Mouse (Mus musculus) C2C12 (cell line): Measurements from ENCODE around the gene Hepacam. TPM values are rescaled to one million over a fixed set of nuclear protein-coding genes. Genes with fewer than 3 reads are reported as not detected.

ENCODE experiments used
- H3K27me3 ChIP-seq: one replicate; pipeline ENCODE4 v1.6.1; 2011; ENCODE audit not compliant: control insufficient read depth, insufficient read depth, insufficient read length
- H3K36me3 ChIP-seq: one replicate; pipeline ENCODE4 v1.6.1; 2011; ENCODE audit not compliant: control insufficient read depth, insufficient read depth
- H3K4me3 ChIP-seq: one replicate; pipeline ENCODE4 v1.5.1; 2011; ENCODE audit warnings: mild to moderate bottlenecking, control low read depth; ENCODE audit not compliant: poor library complexity, insufficient read depth, severe bottlenecking
- H3K79me2 ChIP-seq: one replicate; pipeline ENCODE4 v1.6.1; 2011; ENCODE audit not compliant: control insufficient read depth, insufficient read depth
- H3K79me3 ChIP-seq: one replicate; pipeline ENCODE4 v1.6.1; 2011; ENCODE audit warnings: low read depth, control low read depth
- H3ac ChIP-seq: one replicate; pipeline ENCODE3; 2011; ENCODE audit warnings: low read depth; ENCODE audit not compliant: control insufficient read depth, insufficient read length
- CEBPB ChIP-seq: IDR thresholded peaks from one replicate; pipeline ENCODE4 v1.6.1; 2011; ENCODE audit warnings: low read depth, mild to moderate bottlenecking, control low read depth, moderate library complexity
- CTCF ChIP-seq: IDR thresholded peaks from one replicate; pipeline ENCODE4 v1.5.1; 2011; ENCODE audit not compliant: control insufficient read depth, insufficient read depth, insufficient read length
- FOSL1 ChIP-seq: IDR thresholded peaks from one replicate; pipeline ENCODE4 v1.8.0; 2011; ENCODE audit warnings: mild to moderate bottlenecking, low read length; ENCODE audit not compliant: poor library complexity, insufficient read depth, severe bottlenecking
- MAX ChIP-seq: IDR thresholded peaks from one replicate; pipeline ENCODE4 v1.6.1; 2011; ENCODE audit warnings: mild to moderate bottlenecking, control low read depth
- MYOD1 ChIP-seq: IDR thresholded peaks from one replicate; pipeline ENCODE4 v1.6.1; 2011; ENCODE audit warnings: low read depth; ENCODE audit not compliant: control insufficient read depth, insufficient read length
- MYOG ChIP-seq: IDR thresholded peaks from one replicate; pipeline ENCODE4 v1.6.1; 2011; ENCODE audit not compliant: control insufficient read depth, insufficient read length; ENCODE audit errors: extremely low read depth
- USF1 ChIP-seq: IDR thresholded peaks from one replicate; pipeline ENCODE4 v1.6.1; 2011; ENCODE audit warnings: low read depth, mild to moderate bottlenecking, control low read depth, moderate library complexity
- polyA plus RNA-seq: library from polyadenylated mRNA; unstranded; fragments of >200 nt; fragmentation: generic; extraction: Trizol; gene quantifications from one replicate; pipeline ENCODE4 v1.2.1, GENCODE M21; 2012; ENCODE audit warnings: missing spikeins

Hepacam gene
- polyA plus RNA-seq, 1 experiment: 0.01 TPM

GRCm38 (mm10) chr9:37362084-37362483 lies 5.1 kb upstream of the Hepacam start:
- no peaks in the 10 kb centered on the region for H3K79me3 ChIP-seq
- no peak overlapping the region for H3ac ChIP-seq
- H3K27me3 ChIP-seq: no peaks in the 10 kb centered on the region
- no peaks in the 10 kb centered on the region for H3K36me3 ChIP-seq
- no peak overlapping the region for H3K4me3 ChIP-seq
- no peaks in the 10 kb centered on the region for H3K79me2 ChIP-seq
- TF ChIP-seq MYOD1: no peak
- TF ChIP-seq FOSL1: no peak
- TF ChIP-seq USF1: no peak
- TF ChIP-seq MAX: no peak
- TF ChIP-seq CTCF: no peak
- TF ChIP-seq MYOG: no peak
- no peak for TF ChIP-seq CEBPB

GRCm38 (mm10) chr9:37362881-37363280 lies 4.3 kb upstream of the Hepacam start:
- no peak overlapping the region for H3K4me3 ChIP-seq
- TF ChIP-seq MAX (no peak), MYOD1 (no peak), USF1 (no peak), MYOG (no peak), CEBPB (no peak), FOSL1 (no peak), CTCF (no peak)
- no peaks in the 10 kb centered on the region for H3K79me3 ChIP-seq
- no peaks in the 10 kb centered on the region for H3K79me2 ChIP-seq
- H3ac ChIP-seq: no peak overlapping the region
- no peaks in the 10 kb centered on the region for H3K36me3 ChIP-seq
- no peaks in the 10 kb centered on the region for H3K27me3 ChIP-seq

DNA sequence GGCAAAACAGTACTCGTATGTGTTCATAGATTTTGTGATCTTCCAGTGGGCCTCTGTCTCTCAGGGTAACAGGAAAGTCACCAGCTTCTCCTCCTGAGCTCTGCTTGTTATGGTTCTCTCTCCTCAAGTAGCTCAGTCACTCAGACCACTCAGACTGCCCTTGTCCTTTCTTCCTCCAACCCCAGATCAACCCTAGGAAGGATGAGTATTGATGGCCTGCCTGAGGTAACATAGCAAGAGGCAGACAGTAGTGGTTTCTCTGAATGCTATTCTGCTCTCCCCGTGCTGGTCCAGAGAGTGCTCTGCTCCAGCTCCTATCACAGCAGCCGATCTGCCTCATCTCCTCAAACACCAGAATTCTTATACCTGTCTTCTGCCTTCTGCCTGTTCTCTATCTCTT lies 3.6 kb upstream of the Hepacam start:
- no peaks in the 10 kb centered on the region for H3K36me3 ChIP-seq
- no peaks in the 10 kb centered on the region for H3K27me3 ChIP-seq
- H3K79me3 ChIP-seq: no peaks in the 10 kb centered on the region
- no peaks in the 10 kb centered on the region for H3K79me2 ChIP-seq
- no peak overlapping the region for H3ac ChIP-seq
- TF ChIP-seq MYOG (no peak), FOSL1 (no peak), MAX (no peak), CTCF (no peak), MYOD1 (no peak), USF1 (no peak), CEBPB (no peak)
- H3K4me3 ChIP-seq: no peak overlapping the region

DNA sequence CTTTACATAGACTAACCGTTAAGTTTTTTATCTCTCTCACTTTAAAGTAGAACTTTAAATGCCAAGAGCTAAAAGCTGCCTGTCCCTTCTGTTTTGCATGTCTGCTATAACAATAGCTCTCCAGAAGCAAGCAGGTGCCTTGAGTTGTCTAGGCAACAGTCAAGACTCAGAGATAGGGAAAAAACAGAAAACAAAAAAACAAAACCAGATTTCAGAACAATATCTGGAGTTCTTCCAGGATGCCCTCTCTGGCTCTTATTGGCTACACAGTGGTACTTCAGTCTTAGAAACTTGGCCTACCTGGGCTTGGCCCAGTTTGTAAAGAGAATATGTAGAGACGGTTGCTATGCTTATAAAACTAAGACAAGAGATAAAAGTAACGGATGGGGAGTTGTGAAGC lies 2.8 kb upstream of the Hepacam start:
- H3K36me3 ChIP-seq: no peaks in the 10 kb centered on the region
- TF ChIP-seq MAX (no peak), USF1 (no peak), MYOD1 (no peak), CEBPB (no peak), FOSL1 (no peak), MYOG (no peak), CTCF (no peak)
- no peaks in the 10 kb centered on the region for H3K79me3 ChIP-seq
- no peak overlapping the region for H3ac ChIP-seq
- H3K27me3 ChIP-seq: no peaks in the 10 kb centered on the region
- no peak overlapping the region for H3K4me3 ChIP-seq
- no peaks in the 10 kb centered on the region for H3K79me2 ChIP-seq

DNA sequence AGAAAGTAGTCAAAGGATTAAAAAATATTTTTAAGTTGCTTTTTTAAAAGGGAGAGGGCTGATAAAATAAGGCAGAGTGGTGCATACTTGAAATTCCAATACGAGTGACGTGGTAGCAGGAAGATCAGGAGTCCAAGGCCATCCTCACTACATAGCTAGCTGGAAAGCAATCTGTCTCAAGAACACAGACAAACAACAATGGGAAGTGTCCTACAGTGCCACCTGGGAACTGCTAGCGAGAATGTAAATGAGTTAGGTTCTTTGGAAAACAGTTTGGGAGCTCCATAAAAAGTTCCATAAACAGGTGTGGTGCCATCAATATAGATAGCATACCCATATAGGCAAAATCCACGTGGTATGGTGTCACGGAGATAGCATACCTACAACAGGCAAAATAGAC lies 1.4 kb upstream of the Hepacam start:
- Histone ChIP-seq H3K27me3 (no peaks in the 10 kb centered on the region), H3K79me3 (no peaks in the 10 kb centered on the region), H3K4me3 (no peak overlapping the region), H3K79me2 (no peaks in the 10 kb centered on the region), H3ac (no peak overlapping the region), H3K36me3 (no peaks in the 10 kb centered on the region)
- TF ChIP-seq MAX: no peak
- no peak for TF ChIP-seq MYOD1
- TF ChIP-seq CTCF: no peak
- TF ChIP-seq USF1: no peak
- no peak for TF ChIP-seq CEBPB
- no peak for TF ChIP-seq MYOG
- no peak for TF ChIP-seq FOSL1

DNA sequence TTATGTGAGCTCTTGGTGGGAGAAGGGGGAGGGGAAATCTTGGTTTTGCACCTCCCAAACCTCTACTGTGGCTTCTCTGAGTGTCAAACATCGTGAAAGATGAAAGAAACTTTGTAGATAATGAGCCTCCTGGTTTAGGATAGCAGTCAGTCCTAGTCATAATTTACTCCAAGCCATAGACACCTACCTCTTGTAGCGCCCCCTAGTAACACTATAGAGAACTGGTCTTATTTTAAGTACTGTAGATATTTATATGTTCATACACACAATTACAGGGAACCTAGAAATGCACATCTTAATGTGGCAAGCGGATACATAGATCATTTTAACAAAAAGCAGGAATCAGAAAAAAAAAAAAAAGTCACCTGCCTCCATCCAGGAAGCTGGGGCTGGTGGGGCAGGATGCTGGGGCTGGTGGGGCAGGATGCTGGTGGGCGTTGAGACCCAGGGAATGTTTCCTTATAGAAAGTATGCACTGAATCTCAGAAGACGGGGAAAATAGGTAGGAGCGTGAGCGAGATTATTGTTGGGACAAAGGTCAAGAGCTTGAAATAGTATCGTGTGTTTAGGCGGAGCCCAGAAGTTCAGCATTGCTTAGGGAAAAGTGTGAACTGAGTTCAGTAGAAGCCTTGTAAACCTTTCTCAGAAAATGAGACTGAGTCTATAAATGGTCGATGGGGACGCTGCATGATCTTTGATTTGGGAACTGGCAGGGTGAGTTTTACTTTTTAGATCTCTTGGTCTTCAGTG lies 1.1 kb downstream of the Hepacam start:
- H3K36me3 ChIP-seq: no peaks in the 10 kb centered on the region
- no peaks in the 10 kb centered on the region for H3K27me3 ChIP-seq
- no peaks in the 10 kb centered on the region for H3K79me3 ChIP-seq
- H3ac ChIP-seq: no peak overlapping the region
- no peaks in the 10 kb centered on the region for H3K79me2 ChIP-seq
- no peak overlapping the region for H3K4me3 ChIP-seq
- no peak for TF ChIP-seq FOSL1
- TF ChIP-seq USF1: no peak
- TF ChIP-seq CTCF: no peak
- TF ChIP-seq MYOG: no peak
- no peak for TF ChIP-seq CEBPB
- no peak for TF ChIP-seq MAX
- TF ChIP-seq MYOD1: no peak
